Mouse (Mus musculus) ovary, postnatal 10 days (tissue): ENCODE results near the gene Cyp3a41b.
"Not testable (repeated sequence)": the region's sequence is repeated elsewhere in the genome, so short reads cannot be mapped to it uniquely, and the experiment has no call there.

Source experiments
- DNase-seq: peaks from one replicate; pipeline ENCODE4 v3.0.0; 2022; ENCODE audit warnings: low spot score

The Cyp3a41b gene

DNA sequence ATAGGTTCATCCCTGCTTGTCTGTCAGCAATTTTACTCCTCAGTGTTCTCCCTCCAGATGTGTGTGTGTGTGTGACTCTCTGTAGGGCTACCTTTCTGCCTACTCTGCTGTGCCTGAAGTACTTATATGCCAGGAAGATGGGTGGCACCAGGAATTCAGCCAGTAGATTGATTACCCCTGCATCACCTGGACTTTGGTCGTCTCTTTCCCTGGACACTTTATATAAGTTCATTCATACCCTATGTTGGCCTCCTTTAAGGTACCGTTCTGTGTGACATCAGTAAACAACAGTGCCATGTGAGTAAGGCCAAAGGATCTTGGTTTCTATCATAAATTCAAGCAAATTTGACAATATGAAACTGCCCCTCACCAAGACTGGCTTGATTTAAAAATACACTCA, at the start of gene Cyp3a41b:
Gene Cyp3a41b (minus strand): TSS at position 101 of the 400 bp plus-strand sequence.
- not testable (repeated sequence) for DNase-seq

DNA sequence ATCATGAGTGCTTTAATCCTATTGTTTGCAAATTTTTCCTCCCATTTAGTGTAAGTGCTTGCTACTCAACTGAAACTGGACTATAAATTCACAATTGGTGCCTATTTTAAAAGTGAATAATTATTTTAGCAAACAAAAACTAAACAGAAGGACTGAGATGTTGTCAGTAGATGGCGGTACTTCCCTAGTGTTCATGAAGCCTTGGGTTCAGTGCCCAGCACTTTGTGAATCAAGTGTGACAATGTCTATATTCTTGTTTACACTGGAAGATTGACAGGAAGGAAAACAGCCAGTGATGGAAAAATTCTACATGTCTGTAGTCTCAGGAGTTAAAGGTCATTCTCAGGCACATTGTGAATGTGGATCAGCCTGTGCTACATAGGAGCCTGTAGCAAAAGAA, 47.8 kb upstream of the Cyp3a41b start:
- not testable (repeated sequence) for DNase-seq

DNA sequence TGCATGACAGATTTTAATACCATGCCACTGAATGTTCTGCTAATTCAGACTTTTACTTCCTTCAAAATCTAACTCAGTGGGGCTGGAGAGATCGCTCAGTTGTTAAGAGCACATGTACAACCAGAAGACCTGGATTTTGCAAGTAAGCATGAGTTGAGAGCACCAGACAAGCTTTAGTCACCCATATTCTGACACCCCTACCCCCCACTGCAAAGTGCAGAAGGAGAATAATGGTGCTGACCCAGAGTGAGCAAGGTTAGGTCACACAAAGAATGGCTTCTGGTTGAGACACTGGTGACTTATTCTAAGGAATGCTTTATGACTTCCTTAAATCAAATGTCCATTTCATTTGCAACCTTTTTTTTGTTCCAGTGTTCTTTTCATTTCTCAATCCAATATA, 20.4 kb upstream of the Cyp3a41b start:
- DNase-seq, result not testable (repeated sequence)

DNA sequence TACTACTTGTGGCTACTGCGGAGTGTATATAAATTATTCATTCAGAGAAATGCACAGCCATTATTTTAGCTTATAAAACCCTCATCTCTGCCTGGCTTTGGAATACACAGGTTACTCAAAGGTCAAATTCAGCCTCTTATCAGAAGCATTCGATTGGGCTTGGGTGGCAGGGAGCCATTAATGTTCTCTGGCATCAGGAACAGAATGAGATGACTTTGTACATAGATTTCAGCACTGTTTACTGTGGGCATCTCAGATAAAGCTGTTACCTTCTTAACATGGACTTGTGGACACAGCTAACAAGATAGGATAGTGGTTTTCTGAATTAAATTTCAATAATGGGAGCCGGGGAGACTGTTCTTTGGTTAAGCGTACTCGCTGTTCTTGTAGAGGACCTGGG, 13.3 kb upstream of the Cyp3a41b start:
- DNase-seq, result not testable (repeated sequence)

DNA sequence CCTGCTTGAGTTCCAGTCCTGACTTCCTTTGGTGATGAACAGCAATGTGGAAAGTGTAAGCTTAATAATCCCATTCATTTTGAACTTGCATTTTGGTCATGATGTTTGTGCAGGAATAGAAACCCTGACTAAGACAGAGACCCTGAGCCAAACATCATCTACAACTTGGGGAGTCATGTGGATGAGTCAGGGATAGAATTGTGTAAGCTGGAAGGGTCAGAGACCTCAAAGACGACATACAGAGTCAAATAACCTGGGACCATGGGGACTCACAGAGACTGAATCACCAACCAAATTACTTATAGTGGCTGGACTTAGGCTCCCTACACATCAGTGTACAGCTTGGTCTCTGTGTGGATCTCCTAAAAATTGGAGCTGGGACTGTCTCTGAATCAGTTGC, 7.2 kb downstream of the Cyp3a41b start:
- not testable (repeated sequence) for DNase-seq

DNA sequence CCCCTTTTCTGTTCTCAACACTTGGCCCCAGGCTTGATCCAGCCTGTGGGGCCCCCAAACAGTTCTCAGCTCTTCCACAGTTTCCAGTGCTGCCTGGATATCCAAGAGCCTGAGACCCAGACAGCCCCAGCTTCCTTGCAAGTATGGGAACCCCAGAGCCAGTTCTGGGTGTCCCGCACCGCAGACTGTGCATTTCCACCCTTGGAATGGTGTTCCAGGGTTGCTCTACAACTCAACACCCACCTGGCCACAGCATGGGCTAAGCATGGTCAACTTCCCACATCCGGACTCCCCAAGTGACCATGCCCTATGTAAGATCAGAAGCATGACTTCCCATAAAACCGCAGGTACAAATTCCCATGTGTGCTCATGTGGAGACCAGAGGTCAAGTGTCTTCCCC, 8.9 kb downstream of the Cyp3a41b start:
- DNase-seq, result not testable (repeated sequence)

DNA sequence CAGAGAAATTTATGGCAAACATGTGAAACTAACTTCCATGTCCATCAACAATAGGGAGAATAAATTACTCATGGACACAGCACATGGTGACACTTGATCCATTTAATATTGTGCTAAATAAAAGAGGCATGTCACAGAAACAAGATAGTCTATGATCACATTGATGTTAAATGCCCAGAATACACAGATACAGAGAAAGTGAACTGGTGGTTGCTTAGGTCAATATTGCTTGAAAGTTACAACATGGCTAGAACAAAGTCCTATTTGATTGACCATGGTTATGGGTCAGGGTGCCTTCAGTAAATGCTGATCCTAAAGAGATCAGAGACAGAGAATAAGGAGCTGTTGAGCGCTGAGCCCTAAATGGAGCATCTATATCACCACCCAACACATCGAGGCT, 12.6 kb downstream of the Cyp3a41b start:
- not testable (repeated sequence) for DNase-seq
